Mouse (Mus musculus) bone marrow, adult 2 months (tissue): ENCODE measurements around the gene Srrm3. TPM values are rescaled to one million over a fixed set of nuclear protein-coding genes. Genes with fewer than 3 reads are reported as not detected.

Source experiments
- H3K27ac ChIP-seq: fragments of 200-500 bp; 2 replicates; pipeline ENCODE4 v1.5.1; 2012; ENCODE audit warnings: low read depth, mild to moderate bottlenecking, control low read depth, inconsistent platforms, low read length; ENCODE audit not compliant: control insufficient read depth, poor library complexity, insufficient read depth
- H3K4me1 ChIP-seq: fragments of 200-500 bp; 2 replicates; pipeline ENCODE4 v1.6.1; 2011; ENCODE audit warnings: low read length; ENCODE audit not compliant: control insufficient read depth, insufficient read depth
- H3K4me3 ChIP-seq: fragments of 200-500 bp; replicated peaks from 2 replicates; pipeline ENCODE3; 2011; ENCODE audit warnings: mild to moderate bottlenecking, low read depth, low read length, control low read depth; ENCODE audit not compliant: control insufficient read depth
- CTCF ChIP-seq: fragments of 200-500 bp; IDR thresholded peaks from 2 replicates; pipeline ENCODE4 v1.5.1; 2011; ENCODE audit warnings: low read length, control low read depth; ENCODE audit not compliant: control insufficient read depth, insufficient read depth
- POLR2A ChIP-seq: fragments of 200-500 bp; IDR thresholded peaks from 2 replicates; pipeline ENCODE4 v1.6.1; 2011; ENCODE audit warnings: low read depth, mild to moderate bottlenecking, control low read depth, low read length, borderline replicate concordance; ENCODE audit not compliant: control insufficient read depth
- WGBS: fragments of 180-500 bp; shearing (Covaris S2); methylation state at CpG from one replicate; pipeline ENCODE4 v1.1.7; 2018; 5-methylcytosine and 5-hydroxymethylcytosine counted together
- polyA plus RNA-seq: library from polyadenylated mRNA; stranded (reverse); fragments of >200 nt; gene quantifications from 2 replicates; pipeline ENCODE4 v1.2.4, GENCODE M21; 2011; ENCODE audit warnings: low replicate concordance; ENCODE audit not compliant: missing spikeins, insufficient read depth, insufficient read length

The Srrm3 gene
- not detected in 2 replicates for polyA plus RNA-seq

DNA sequence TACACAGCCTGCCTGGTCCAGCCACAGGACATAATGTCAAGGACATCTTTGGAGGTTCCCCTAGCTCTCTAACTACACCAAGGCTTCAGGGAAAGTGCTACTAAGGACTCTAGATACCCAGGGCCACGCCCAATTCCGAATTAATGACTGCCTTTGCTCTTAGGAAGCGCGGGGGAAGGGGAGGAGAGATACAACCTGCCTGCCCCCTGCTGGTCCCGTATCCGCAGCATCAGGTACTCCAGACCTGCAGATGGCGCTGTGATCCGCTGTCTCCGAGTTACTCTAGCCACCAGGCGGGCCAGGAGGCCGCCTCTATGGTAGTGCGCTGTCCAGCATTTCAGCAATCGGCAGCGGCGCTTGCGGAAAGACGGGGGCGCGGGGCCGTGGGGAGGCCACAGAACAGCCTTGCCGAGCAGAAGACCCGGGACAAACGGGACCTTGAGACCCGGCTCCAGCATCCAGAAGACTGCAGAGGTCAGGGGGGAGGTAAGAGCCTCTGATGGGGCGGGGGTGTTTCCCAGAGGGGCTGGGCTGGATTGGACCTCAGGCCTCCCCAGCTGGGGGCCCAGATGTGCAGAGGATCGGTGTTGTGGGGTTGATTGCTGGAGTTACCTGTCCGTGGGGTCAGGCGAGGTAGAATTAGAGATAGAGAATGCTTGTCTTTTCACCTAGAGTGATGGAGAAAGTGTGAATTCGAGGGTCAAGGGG, at the start of gene Srrm3:
TSS of gene Srrm3 (plus strand) at position 336 of the 708 bp plus-strand sequence.
- H3K27ac ChIP-seq = no peak within 1 kb of the TSS
- 7% methylated on average over 29 of the region's 29 CpGs for WGBS
- TF ChIP-seq CTCF (peak; percentile 98), POLR2A (peak; percentile 30; the same call in 1 of the 2 replicates)
- no peaks in the 10 kb centered on the region for H3K4me1 ChIP-seq
- H3K4me3 ChIP-seq = no peak within 1 kb of the TSS

DNA sequence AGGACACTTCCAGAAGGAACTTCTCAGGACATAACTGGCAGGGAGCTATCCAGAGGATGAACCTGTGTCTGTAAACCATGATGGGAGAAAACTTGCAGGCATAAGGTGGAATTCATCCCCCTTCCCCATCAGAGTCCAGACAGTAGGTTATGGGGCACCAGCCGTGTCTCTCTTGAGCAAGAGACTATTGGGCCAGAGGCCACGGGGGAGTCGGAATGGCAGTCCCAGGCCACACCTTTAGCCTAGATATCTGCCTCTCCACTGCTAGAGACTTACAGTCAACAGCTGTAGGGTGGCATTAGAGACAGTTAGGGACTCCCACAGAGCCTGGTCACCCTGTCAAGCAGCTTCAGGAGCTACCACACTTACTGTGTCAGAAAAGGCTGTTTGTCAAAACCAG, 44.8 kb upstream of the Srrm3 start:
- 59% methylated on average over 3 of the region's 3 CpGs for WGBS
- TF ChIP-seq CTCF = no peak
- no peak for TF ChIP-seq POLR2A
- H3K4me3 ChIP-seq = no peak overlapping the region

DNA sequence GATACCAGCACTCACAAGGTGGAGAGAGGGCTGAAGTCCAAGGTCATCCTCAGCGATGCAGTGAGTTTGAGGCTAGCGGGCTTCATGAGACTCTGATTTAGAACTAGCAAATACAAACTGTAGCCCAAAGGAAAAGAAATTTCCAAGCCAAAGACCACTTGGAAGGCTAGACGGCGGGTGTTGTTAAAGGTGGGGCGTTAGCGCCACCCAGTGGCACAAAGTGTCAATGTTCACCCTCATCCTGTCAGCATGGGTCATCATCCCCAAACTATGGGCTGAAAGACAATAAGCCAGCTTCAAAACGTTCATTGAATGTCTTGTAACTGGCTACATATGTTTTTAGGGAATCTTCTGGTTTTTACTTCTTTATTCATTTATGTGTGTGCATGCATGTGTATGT, 43.2 kb upstream of the Srrm3 start:
- no peak overlapping the region for H3K27ac ChIP-seq
- no peak for TF ChIP-seq POLR2A
- TF ChIP-seq CTCF = peak; percentile 92
- H3K4me1 ChIP-seq = no peaks in the 10 kb centered on the region; the same call in 1 of the 2 replicates
- 7% methylated on average over 7 of the region's 7 CpGs for WGBS
- no peak overlapping the region for H3K4me3 ChIP-seq

More for the DNA sequence above, 44.8 kb upstream of the Srrm3 start:
- H3K27ac ChIP-seq = no peak overlapping the region
- no peaks in the 10 kb centered on the region; the same call in 1 of the 2 replicates for H3K4me1 ChIP-seq

DNA sequence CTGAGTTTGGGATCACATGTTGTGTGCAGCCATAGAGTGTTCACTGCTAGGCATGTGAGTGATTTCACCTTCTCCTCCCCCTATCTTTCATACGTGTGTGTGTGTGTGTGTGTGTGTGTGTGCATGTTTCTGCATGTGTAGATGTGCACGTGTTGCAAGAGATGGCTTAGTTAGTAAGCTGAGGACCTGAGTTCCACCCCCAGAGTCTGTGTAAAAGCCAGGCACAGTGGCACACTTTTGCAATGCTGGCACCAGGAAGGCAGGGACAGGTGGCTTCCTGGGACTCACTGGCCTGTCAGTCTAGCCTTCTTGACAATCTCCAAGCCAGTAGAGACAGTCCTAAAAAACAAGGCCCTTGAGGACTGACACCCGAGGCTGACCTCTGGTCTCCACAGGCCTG, 41.7 kb upstream of the Srrm3 start:
- 61% methylated on average over 3 of the region's 3 CpGs for WGBS
- TF ChIP-seq CTCF (no peak), POLR2A (no peak)
- no peak overlapping the region for H3K4me3 ChIP-seq
- H3K27ac ChIP-seq = no peak overlapping the region
- no peaks in the 10 kb centered on the region; the same call in 1 of the 2 replicates for H3K4me1 ChIP-seq

DNA sequence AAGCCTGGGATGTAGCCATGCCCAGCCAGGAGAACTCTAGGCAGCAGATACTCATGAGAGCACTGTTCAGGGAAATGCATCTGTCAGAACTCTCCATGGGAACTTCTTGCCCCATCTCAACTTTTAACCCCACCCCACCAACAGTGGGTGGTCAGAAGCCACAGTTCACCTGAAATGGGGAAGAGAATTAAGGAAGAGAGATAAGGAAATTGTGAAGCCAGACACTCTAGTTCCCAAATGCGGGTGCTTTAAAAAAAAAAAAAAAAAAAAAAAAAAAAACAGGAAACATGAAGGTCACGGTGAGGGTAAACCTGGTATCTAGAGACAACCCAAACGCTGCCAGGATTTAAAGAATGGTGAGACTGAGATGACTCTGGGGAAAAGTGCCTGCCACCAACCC, 34.2 kb upstream of the Srrm3 start:
- 2% methylated on average over 3 of the region's 3 CpGs for WGBS
- peak overlapping the region; percentile 44; the same call in 1 of the 2 replicates for H3K27ac ChIP-seq
- peaks cover 18% of the 10 kb centered on the region for H3K4me1 ChIP-seq
- H3K4me3 ChIP-seq = peak overlapping the region; percentile 38
- TF ChIP-seq POLR2A = no peak
- TF ChIP-seq CTCF = no peak

DNA sequence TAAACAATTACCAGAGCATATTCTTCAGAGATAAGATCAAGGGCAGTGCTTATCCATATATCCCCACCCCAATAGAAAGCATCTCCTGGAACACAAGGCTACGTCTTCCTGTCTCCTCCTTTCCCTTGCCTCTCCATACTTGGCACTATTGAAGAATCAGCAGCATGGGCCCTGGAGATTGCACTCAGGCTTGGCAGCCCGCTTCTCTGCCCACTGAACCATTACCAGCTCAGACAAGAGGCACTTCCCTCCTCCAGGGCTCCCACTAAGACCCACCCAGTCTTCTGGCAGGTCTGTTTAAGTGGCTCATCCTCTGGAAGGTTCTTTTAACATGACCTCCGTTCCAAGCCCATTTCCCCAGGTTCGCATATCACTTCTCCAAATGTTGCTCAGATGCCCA, 30.1 kb upstream of the Srrm3 start:
- no peak overlapping the region for H3K27ac ChIP-seq
- H3K4me1 ChIP-seq = peaks cover 18% of the 10 kb centered on the region
- WGBS = 86% methylated on average over 4 of the region's 4 CpGs
- no peak overlapping the region for H3K4me3 ChIP-seq
- no peak for TF ChIP-seq CTCF

- Histone ChIP-seq H3K27ac (peak within 1 kb of the TSS; percentile 97), H3K4me3 (peak within 1 kb of the TSS; percentile 94), H3K4me1 (peaks cover 11% of the 10 kb centered on the region)
- under 1% methylated on average over 45 of the region's 45 CpGs for WGBS
- TF ChIP-seq POLR2A = no peak
- no peak for TF ChIP-seq CTCF
Measured at GRCm38 (mm10) chr5:135777796-135778470, 28.8 kb upstream of the Srrm3 start, which contains the start of gene Styxl1. Gene Styxl1, minus strand, starts transcription at chr5:135778385.
